Mouse (Mus musculus): ENCODE data around the gene Smarca4. TPM values are rescaled to one million over a fixed set of nuclear protein-coding genes. Genes with fewer than 3 reads are reported as not detected.

Smarca4 gene
- total and polyA plus RNA-seq, 2 experiments from 2014 or later: 84.9 to 195 TPM

GRCm38 (mm10) chr9:21653253-21653652 lies 37.3 kb downstream of the Smarca4 start:
- DNase-seq (ENCODE audit: low spot score) (no peak), ATAC-seq (ENCODE audit: low FRiP score) (no peak)
- Histone ChIP-seq H3K9ac (replicated peaks; ENCODE audit: low read length, poor library complexity, severe bottlenecking) (no peak overlapping the region), H3K4me2 (ENCODE audit: low read depth, low read length, poor library complexity, severe bottlenecking) (no peak overlapping the region), H3K4me1 (ENCODE audit: insufficient read depth, low read length) (no peaks in the 10 kb centered on the region), H3K9me3 (ENCODE audit: low read length) (no peaks in the 10 kb centered on the region), H3K27ac (ENCODE audit: low read depth, low read length) (no peak overlapping the region), H3K27me3 (ENCODE audit: insufficient read depth, low read length) (no peaks in the 10 kb centered on the region), H3K36me3 (ENCODE audit: insufficient read depth, low read length) (peaks cover 45% of the 10 kb centered on the region), H3K4me3 (ENCODE audit: low read depth, low read length) (no peak overlapping the region)
- WGBS: 84% methylated on average over 2 of the region's 2 CpGs
- no peak for TF ChIP-seq CTCF (IDR thresholded peaks at IDR 0.05)

DNA sequence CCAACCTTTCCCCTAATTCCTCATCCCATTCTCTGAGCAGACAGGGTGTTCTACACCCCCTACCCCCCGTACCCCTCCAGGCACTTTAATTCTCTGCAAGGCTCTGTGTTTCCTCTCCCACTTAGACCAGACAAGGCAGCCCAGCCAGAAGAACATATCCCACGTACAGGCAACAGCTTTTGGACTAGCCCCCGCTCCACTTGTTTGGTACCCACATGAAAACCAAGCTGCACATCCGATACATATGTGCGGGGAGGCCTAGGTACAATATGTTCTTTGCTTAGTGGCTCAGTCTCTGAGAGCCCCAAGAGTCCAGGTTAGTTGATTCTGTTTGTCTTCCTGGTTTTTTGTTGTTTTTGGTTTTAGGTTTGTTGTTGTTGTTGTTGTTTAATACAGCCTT lies 46.1 kb downstream of the Smarca4 start:
- Histone ChIP-seq H3K9ac (replicated peaks; ENCODE audit: low read length, poor library complexity, severe bottlenecking) (no peak overlapping the region), H3K4me1 (ENCODE audit: insufficient read depth, low read length) (no peaks in the 10 kb centered on the region), H3K9me3 (ENCODE audit: low read length) (no peaks in the 10 kb centered on the region), H3K4me2 (ENCODE audit: low read depth, low read length, poor library complexity, severe bottlenecking) (no peak overlapping the region), H3K27ac (ENCODE audit: low read depth, low read length) (no peak overlapping the region), H3K27me3 (ENCODE audit: insufficient read depth, low read length) (no peaks in the 10 kb centered on the region), H3K36me3 (ENCODE audit: insufficient read depth, low read length) (peaks cover 76% of the 10 kb centered on the region), H3K4me3 (ENCODE audit: low read depth, low read length) (no peak overlapping the region)
- DNase-seq (ENCODE audit: low spot score) (no peak), ATAC-seq (ENCODE audit: low FRiP score) (no peak)
- no peak for TF ChIP-seq CTCF (IDR thresholded peaks at IDR 0.05)
- 95% methylated on average over 5 of the region's 5 CpGs for WGBS

- H3K27ac ChIP-seq (ENCODE audit: low read depth, low read length): no peak overlapping the region
- no peaks in the 10 kb centered on the region for H3K9me3 ChIP-seq (ENCODE audit: low read length)
- H3K4me3 ChIP-seq (ENCODE audit: low read depth, low read length): no peak overlapping the region
- ATAC-seq (ENCODE audit: low FRiP score): no peak
- no peak for TF ChIP-seq CTCF (IDR thresholded peaks at IDR 0.05)
- 96% methylated on average over 7 of the region's 7 CpGs for WGBS
- H3K27me3 ChIP-seq (ENCODE audit: insufficient read depth, low read length): no peaks in the 10 kb centered on the region
- no peak for DNase-seq (ENCODE audit: low spot score)
- H3K4me1 ChIP-seq (ENCODE audit: insufficient read depth, low read length): no peaks in the 10 kb centered on the region
- no peak overlapping the region for H3K4me2 ChIP-seq (ENCODE audit: low read depth, low read length, poor library complexity, severe bottlenecking)
- H3K36me3 ChIP-seq (ENCODE audit: insufficient read depth, low read length): peaks cover 94% of the 10 kb centered on the region
- no peak overlapping the region for H3K9ac ChIP-seq (replicated peaks; ENCODE audit: low read length, poor library complexity, severe bottlenecking)
Observed at GRCm38 (mm10) chr9:21668946-21669345, 53.0 kb downstream of the Smarca4 start.

DNA sequence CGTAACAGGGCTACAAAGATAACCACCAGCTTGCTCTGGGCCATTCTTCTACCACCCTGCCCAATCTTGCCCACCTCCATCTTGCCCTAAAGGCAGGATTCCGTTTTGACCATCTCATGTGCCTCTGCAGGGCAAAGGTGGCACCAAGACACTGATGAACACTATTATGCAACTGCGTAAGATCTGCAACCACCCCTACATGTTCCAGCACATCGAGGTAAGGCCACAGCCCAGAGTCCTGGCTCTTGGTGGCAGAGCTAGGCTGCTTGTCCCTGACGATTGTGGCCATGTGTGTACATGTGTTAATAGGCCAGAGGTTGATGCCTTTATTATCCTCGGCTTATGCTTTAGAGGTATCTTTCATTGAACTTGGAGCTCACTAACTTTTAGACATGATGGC lies 54.4 kb downstream of the Smarca4 start:
- Histone ChIP-seq H3K4me2 (ENCODE audit: low read depth, low read length, poor library complexity, severe bottlenecking) (no peak overlapping the region), H3K4me1 (ENCODE audit: insufficient read depth, low read length) (no peaks in the 10 kb centered on the region), H3K27ac (ENCODE audit: low read depth, low read length) (no peak overlapping the region), H3K36me3 (ENCODE audit: insufficient read depth, low read length) (peaks cover 94% of the 10 kb centered on the region), H3K27me3 (ENCODE audit: insufficient read depth, low read length) (no peaks in the 10 kb centered on the region), H3K9ac (replicated peaks; ENCODE audit: low read length, poor library complexity, severe bottlenecking) (no peak overlapping the region), H3K9me3 (ENCODE audit: low read length) (no peaks in the 10 kb centered on the region), H3K4me3 (ENCODE audit: low read depth, low read length) (no peak overlapping the region)
- DNase-seq (ENCODE audit: low spot score) (no peak), ATAC-seq (ENCODE audit: low FRiP score) (no peak)
- WGBS: 93% methylated on average over 6 of the region's 6 CpGs
- no peak for TF ChIP-seq CTCF (IDR thresholded peaks at IDR 0.05)

DNA sequence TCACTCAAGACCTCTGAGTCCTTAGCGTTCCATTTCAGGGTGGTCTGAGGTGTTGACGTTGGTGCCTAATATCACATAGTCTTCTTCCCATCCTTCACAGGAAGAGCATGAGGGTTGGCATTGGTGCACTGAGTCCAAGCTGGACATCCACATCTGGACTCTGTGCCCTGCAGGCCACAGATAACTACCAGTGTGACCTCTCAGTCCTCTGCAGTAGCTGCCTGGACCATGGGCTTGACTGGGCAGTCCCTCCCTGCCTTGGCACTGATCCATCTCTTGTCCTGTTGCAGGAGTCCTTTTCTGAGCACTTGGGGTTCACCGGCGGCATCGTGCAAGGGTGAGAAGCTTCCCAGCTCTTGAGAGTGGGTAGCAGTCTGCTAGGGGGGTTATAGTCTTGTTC lies 55.8 kb downstream of the Smarca4 start:
- Histone ChIP-seq H3K9me3 (ENCODE audit: low read length) (no peaks in the 10 kb centered on the region), H3K9ac (replicated peaks; ENCODE audit: low read length, poor library complexity, severe bottlenecking) (no peak overlapping the region), H3K27me3 (ENCODE audit: insufficient read depth, low read length) (no peaks in the 10 kb centered on the region), H3K4me1 (ENCODE audit: insufficient read depth, low read length) (no peaks in the 10 kb centered on the region), H3K36me3 (ENCODE audit: insufficient read depth, low read length) (peaks cover 95% of the 10 kb centered on the region), H3K4me2 (ENCODE audit: low read depth, low read length, poor library complexity, severe bottlenecking) (no peak overlapping the region), H3K4me3 (ENCODE audit: low read depth, low read length) (no peak overlapping the region), H3K27ac (ENCODE audit: low read depth, low read length) (no peak overlapping the region)
- no peak for TF ChIP-seq CTCF (IDR thresholded peaks at IDR 0.05)
- 91% methylated on average over 5 of the region's 5 CpGs for WGBS
- DNase-seq (ENCODE audit: low spot score) (no peak), ATAC-seq (ENCODE audit: low FRiP score) (no peak)

- no peak overlapping the region for H3K4me2 ChIP-seq (ENCODE audit: low read depth, low read length, poor library complexity, severe bottlenecking)
- no peak for TF ChIP-seq CTCF (IDR thresholded peaks at IDR 0.05)
- H3K36me3 ChIP-seq (ENCODE audit: insufficient read depth, low read length): peaks cover 83% of the 10 kb centered on the region
- ATAC-seq (ENCODE audit: low FRiP score) (no peak), DNase-seq (ENCODE audit: low spot score) (no peak)
- no peak overlapping the region for H3K27ac ChIP-seq (ENCODE audit: low read depth, low read length)
- 97% methylated on average over 17 of the region's 17 CpGs for WGBS
- H3K4me1 ChIP-seq (ENCODE audit: insufficient read depth, low read length): no peaks in the 10 kb centered on the region
- no peaks in the 10 kb centered on the region for H3K27me3 ChIP-seq (ENCODE audit: insufficient read depth, low read length)
- H3K4me3 ChIP-seq (ENCODE audit: low read depth, low read length): no peak overlapping the region
- no peaks in the 10 kb centered on the region for H3K9me3 ChIP-seq (ENCODE audit: low read length)
- H3K9ac ChIP-seq (replicated peaks; ENCODE audit: low read length, poor library complexity, severe bottlenecking): no peak overlapping the region
Observed at GRCm38 (mm10) chr9:21677706-21678105, 61.7 kb downstream of the Smarca4 start.

All from midbrain, postnatal 0 days (tissue).